Mouse (Mus musculus) layer of hippocampus, postnatal 25 days (tissue): Measurements from ENCODE around the gene Pgrmc2. TPM values are rescaled to one million over a fixed set of nuclear protein-coding genes. Genes with fewer than 3 reads are reported as not detected.

Experiments
- DNase-seq, 2 experiments: peaks; one replicate each; pipeline ENCODE4 v3.0.0; 2022; ENCODE audit warnings: mixed read lengths in 2 of 2, low spot score in 1 of 2; ENCODE audit errors: extremely low spot score in 1 of 2
- total RNA-seq, 2 experiments: library from RNA; stranded (reverse); gene quantifications; 2 replicates each; pipeline ENCODE4 v1.2.3; 2021

Gene Pgrmc2
- total RNA-seq, 2 experiments from 2014 or later = 51.1 to 52.5 TPM

DNA sequence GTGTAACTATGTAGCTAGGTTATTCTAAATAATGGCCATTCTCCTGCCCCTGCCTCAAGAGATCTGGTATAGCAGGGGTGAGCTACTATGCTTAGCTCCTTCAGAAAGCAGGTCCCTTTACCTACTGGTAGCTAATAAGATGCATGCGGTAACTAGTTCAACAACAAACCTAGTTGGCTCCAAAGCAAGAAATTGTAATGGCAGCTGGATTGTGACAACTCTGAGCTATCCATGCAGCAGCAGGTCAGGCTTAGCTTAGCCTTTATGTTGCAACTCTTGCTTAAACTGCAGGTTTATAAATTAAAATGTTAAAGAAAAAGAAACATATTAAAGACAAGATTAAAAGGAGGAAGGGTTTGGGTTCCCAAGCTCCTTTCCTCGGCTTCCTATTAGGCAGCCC is 4.2 kb downstream of the Pgrmc2 start:
- DNase-seq = no peak

DNA sequence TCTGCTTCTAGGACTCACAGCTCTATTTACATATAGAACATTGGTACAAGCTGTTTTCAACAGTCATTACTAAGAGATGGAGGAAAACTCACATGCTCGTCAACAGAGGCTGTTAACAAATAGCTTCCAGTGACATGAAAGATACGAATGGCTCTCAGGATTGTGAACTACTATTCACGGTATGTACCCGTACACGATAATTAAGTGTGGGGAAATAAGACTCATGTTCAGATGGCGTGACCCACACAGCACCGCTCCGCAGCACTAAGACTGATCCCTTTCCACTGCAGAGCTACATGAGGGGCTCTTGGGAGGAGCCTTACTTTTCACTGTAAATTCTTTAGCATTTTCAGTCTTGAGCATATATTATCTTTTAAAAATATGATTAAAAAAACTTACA is 7.5 kb downstream of the Pgrmc2 start:
- no peak for DNase-seq

DNA sequence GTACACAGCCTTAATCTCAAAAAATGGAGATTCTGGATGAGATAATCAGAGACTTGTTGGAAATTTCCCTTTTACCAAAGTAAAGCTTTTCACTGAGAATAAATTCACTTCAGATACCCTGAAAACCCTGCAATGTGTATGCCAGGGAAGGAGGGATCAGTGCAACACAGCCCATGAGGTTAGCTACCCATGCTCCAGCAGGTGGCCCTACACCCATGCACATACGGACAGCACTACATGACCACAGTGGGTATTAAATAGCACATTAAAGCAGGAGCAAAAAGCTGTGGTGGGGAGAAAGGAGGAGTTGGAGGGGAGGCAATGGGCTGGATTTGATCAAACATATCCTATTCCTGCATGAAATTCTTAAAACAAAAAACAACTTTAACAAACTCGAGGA is 12.3 kb downstream of the Pgrmc2 start:
- DNase-seq = no peak

DNA sequence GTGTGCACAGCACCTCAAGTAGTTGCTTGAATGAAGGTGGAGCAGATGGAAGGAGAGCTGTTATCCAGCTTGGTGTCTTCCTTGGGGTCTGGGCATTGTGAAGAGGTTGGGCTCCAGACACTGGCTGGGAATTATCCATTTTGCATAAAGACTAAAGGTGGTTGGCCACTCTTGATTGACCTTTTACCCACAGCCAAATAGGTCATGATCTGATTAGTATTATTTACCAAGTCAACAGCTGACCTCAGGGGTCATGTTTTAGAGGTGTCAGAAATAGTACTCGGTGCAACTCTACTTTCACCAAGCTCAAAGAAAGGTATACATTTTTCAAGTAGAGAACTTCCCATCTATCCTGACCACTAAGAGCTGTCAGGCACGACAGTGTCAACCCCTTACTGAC is 17.5 kb downstream of the Pgrmc2 start:
- DNase-seq = no peak

DNA sequence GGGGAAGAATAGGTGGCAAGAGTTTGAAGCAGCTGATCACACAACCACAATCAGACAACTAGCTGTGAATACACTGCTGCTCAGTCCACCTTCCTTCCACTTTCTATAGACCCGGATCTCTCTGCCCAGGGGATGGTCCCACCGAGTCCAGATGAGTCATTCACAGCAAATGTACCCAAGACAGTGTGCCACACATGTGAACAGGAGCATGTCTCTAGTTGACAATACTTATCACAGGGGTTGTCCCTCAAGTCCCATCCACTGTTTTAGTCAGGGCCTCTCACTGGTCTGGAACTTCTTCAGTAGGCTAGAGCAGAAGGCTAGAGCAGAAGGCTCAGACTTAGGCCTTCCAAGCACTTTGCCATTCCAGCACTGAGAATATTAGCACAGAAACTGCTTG is 20.1 kb downstream of the Pgrmc2 start:
- DNase-seq = no peak

DNA sequence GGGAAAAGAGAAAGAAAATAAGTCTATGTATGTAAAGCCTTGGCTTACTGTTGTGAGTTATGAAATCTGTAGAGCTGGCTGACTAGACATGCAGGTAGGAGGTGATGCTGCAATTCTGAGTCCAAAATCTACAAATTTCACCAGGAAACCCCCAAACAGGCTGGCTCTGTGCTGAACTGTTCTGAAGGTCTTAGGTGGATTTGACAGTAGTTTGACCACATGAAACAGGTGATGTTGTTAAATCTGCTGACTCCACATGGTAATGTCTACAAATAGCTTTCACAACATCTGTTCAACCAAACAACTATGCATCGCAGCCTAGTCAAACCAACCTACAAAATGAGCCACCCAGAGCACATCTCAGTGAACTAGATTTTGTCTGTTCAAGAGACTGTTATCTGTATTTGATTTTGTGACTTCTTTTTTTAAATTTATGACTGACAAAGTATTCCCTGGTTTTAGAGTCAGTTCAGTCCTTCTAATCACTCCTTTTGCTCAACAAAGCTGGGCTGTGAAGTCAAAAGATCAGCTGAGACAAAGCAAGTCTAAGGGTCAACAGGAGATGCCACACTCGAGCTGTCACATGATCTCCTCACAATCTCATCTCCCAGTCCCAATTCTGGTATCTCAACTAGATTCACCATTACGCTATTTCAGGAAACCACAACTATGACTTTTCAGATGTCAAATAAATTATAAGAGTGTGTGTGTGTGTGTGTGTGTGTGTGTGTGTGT is 20.8 kb downstream of the Pgrmc2 start:
- DNase-seq = no peak

DNA sequence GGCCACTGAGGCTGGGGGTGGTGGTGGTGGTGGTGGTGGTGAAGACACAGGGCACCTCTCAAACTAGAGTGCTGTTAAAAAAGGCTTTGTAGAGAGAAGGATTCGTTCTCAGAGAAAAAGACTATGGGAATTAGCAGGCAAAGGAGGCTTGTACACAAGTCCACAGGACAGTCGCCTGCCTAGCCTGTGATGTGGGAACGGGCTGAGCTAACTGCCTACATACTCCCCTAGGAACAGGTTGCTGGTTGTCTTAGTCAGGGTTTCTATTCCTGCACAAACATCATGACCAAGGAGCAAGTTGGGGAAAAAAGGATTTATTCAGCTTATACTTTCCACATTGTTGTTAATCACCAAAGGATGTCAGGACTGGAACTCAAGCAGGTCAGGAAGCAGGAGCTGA is 23.6 kb downstream of the Pgrmc2 start:
- DNase-seq = no peak

DNA sequence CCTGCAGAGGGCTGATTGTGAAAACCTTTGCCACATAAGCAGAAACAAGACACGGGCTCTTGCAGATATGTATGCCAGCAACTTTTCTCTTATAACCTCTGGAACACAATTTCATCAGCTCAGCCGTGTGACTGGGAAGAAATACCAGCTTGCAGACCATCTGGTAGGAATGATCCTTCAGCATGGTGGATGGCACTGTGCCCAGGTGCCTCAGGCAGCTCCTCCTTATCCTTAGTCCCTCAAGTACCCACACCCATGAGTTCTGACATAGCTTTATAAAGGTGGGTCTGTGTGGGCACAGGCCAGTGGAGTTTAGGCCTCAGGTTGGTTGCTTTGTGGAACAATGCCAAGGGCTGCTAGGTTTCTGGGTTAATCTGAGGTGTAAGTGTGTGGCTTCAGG is 24.5 kb downstream of the Pgrmc2 start:
- peak; percentile 18 to 26 for DNase-seq

DNA sequence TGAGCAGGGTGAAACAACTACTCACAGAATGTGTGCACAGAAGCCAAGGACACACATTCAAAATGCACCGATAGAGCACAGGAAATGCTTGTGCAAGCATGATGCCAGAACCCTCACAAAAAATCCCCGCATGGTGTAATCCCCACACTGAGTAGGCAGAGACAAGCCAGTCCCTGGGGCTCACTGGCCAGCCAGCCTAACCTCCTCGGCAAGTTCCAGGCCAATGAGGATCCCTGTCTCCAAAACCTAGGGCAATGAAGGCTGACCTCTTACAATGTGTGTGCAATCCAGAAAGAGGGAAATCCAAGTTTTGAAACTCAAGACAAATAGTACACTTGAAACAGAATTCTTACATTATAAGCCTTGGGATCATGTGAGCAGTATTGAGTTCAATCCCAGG is 29.5 kb downstream of the Pgrmc2 start:
- DNase-seq = no peak

DNA sequence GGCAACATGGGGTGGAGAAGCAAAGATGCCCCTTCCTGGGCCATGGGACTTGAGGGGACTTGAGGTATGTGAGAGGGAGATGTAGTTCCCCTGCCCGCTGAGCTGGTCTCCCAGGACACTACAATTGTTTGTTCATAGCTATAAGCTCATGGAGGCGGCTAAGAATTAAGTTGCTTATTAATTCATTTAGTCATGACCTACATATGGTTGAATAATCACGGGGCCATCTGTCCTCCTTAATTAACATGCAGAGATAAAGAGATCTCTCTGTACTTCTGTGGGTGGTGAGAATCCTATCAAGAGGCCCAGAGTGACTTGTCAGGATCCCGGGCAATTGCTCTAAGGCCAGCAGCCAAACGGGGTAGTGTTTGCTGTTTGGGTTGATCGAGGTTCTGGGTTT is 35.0 kb downstream of the Pgrmc2 start:
- DNase-seq = no peak

DNA sequence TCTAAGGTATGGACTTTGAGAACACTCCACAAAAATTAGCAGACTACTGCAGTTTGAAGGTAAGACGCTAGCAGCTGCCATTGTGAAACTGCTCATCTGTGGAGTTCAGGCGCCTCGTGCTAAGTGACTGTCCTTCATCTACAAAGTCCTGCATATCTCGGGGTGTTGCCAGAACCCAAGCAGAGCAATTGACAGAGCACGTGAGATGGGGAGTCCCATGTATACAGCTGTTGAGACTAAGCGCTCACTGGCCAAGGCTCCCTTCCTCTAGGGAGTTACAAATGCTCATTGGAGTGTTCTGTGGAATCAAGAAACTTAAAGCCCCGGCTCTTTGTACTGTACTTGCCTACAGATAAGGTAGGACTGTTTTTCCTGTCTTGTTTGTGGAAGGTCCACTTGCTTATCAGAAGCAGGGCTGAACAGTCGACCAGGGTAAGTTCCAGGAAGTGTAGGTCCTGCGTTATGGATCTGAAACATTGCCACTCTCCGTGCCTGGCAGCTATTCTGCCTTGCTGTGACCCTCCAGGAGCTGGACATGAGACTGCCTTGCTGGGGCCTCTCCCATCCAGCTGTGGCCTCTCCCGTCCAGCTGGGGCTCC is 39.0 kb downstream of the Pgrmc2 start:
- DNase-seq = no peak

DNA sequence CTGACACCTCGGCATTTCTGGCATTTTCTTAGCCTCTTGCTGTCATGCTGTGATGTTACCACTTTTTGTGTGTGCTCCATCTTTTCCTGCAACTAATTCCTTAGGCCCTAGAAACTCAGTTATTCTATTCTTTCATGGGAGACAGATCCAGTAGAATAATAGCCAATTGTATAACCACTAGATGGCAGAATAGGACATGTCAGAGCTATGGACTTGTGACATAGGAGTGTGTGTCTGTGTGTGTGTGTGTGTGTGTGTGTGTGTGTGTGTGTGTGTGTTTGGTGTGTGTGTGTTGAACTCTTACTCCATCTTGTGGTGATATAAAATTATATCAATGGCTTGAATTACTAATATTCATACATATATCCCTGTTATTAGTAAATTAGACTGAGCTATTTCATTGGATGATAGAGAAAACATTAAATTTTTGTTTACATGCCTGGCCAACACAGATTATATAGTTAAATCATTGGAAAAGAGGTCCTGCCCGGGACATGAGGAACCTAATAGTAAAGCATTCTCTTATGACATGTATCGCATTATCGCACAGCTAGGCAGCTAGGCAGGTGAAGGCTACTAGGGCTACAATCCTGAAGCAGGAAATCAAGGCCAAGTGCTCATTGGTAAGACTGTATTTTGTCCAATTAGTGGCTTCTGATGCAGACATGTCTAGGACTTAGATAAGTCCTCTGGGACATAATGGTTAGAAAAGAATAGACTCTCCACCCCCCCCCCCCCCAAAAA is 40.5 kb downstream of the Pgrmc2 start:
- DNase-seq = no peak

DNA sequence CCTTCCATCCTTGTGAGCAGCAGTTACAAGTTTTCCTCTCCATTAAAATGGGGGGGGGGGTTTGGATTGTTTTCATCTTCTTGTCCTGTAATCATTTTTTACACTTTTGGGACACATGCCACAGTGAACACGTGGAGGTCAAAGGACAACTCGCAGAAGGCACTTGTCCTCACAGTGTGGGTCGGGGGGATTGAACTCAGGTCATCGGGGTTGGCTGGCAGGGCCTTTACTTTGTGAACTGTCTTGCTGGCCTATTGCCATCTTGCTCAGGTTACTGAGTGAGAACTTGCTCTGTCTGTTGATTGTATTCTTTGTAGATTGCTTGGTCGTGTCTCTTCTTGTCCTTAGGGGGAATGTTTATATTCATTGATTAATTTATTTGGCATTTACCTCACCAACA is 41.6 kb downstream of the Pgrmc2 start:
- DNase-seq = no peak

DNA sequence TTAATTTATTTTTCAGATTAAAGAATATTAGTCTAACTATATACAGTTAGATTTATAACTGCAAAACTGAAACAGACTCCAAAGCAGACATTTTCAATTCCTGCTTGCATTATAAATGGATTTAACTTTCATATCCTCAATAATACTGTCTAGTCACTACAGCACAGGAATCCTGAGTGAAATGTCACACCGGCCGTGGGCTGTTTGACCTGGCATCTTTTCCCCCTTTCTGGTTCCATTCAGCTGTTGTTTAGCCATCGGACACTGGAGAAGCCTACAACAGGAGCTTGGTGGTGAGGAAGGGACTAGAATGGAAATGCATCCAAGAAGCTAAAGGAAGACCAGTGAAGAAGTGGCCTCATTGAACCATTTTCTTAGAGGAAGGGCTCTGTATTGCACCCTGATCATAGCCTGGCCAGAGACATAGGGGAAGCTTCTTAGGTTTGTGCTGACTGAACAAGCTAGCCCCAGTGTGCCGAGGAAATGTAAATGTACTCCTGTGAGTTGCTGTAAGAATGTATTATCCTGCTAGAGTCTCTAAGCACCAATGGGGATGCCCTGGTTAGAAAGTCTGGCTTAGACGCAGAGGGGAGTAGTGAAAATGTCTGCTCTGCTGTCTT is 44.4 kb downstream of the Pgrmc2 start:
- DNase-seq = no peak

DNA sequence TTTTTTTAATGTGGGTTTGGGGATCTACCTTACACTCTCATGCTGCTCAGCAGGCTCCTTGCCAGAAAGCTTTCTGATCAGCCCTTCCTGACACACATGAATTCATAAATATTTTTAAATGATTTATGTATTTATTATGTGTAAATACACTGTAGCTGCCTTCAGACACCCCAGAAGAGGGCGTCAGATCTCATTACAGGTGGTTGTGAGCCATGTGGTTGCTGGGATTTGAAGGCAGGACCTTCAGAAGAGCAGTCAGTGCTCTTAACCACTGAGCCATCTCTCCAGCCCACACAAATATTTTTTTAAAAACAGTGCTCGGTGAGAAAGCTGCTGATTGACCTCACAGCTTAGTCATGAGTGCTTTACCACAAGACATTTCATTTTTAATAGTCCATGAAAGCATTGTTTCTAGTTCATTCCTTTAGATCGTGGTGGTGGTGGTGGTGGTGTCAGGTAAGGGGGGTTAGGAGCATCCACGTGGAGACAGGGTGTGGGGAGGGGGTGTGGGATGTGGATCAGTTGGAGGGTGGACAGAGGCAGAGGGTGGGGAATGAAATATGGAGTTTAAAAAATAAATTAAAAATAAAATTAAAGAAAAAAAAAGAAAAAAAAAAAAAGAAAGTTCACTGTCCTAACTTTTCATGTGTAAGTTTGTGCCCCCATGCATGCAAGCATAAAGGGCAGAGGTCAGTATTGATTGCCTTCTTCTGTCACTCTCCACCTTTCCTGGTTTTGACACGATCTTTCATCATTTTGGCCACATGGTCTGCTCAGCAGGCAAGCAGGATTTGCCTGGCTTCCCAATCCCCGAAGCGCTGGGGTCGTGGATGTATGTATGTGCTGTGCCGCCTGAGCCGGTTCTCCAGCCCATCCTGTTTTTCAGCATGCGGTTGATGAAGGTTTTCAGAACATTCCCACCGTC is 51.3 kb downstream of the Pgrmc2 start:
- DNase-seq = no peak

DNA sequence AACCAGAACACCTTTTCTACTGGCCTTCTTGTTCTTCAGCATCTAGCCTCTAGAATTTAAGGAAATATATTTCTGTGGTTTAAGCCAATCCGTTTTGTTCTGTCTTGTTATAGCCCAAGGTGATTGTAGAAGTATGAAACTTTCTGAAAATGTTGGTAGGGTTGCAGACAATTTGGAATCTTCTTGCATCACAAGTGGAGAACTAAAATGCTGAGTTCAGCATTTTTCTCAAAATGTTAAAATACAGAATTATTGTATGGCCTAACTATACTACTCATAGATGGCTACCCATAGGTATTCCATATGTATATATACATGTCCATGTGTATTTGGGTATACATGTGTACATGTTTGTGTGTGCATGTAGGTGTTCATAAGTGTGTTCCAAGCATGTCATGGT is 52.1 kb downstream of the Pgrmc2 start:
- DNase-seq = no peak

DNA sequence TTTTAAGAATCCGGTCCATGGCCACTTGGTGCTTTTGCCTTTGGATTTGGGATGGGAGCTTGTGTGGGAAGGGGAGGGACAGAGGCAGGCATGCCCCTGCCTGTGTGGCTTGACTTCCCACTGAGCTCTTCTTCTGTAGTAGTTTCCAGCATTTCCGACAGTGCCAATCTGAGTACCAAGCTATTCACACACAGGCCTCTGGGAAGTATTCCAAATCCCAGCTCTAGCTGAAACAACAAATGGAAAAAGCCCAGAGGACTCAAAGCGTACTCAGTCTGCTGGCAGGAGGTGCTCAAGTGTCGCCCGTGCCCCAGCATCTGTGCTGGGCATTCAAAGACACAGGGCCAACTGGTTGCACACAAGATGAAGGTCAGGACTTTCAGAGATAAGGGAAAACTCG is 60.9 kb downstream of the Pgrmc2 start:
- DNase-seq = peak; percentile 13 to 18

DNA sequence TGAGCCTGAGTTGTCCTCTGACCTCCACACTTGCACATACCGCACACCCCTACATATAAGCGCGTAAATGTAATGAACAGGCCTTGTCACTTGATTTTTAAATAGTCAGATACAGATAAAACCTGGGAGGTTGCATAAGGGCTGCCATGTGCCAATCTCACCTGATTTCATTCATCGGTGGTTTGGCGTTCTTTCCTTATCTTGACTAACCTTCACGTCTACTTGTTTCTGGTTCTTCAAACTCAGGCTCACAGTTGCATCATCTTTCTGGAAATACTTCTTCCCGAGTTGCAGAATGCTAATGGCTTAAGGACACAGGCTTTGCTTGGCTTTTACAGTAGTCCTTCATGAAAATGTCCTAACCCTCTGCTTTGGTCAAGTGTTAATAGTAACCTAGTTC is 62.2 kb downstream of the Pgrmc2 start:
- DNase-seq = no peak

DNA sequence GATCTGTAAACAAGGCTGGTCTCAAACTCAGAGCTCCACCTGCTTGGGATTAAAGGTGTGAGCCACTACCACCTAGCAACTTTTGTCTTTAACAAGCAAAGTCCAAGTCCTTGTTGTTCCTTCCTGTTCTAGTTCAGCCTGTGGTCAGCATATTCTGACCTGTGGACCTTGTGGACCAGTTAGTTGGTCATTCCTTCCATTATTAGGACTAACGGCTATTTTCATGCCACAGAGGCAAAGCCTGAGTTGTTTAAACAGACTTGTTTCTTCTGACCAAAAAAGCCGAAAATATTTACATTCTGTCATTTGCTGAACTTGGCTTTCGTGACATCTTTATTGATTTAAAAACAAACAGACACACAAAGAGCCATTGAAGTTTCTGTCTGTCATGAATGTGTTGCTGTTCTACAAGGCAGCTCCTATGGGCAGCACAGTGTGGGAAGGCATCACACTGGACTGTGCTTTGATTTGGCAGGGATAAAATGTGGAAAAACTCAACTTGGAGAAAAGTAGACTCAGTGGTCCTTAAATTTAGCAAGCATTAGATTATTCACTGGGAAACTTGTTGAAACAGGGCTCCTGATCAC is 64.7 kb downstream of the Pgrmc2 start:
- DNase-seq = no peak
